Mouse (Mus musculus): Measurements from ENCODE around the gene Kif24. TPM values are rescaled to one million over a fixed set of nuclear protein-coding genes. Genes with fewer than 3 reads are reported as not detected.
A peak's percentile ranks its signal among the peaks of the same experiment; 100 is the strongest.

Gene Kif24
- 1 to 10 TPM in 1 of 2 experiments, under 1 TPM in 1; 0.52 to 1.0 TPM for total RNA-seq (2021)
- long read RNA-seq, partial matches to known transcripts: 1 of 1 reads
- long read RNA-seq, other reads (novel, unspliced or antisense): 0 of 1 reads

DNA sequence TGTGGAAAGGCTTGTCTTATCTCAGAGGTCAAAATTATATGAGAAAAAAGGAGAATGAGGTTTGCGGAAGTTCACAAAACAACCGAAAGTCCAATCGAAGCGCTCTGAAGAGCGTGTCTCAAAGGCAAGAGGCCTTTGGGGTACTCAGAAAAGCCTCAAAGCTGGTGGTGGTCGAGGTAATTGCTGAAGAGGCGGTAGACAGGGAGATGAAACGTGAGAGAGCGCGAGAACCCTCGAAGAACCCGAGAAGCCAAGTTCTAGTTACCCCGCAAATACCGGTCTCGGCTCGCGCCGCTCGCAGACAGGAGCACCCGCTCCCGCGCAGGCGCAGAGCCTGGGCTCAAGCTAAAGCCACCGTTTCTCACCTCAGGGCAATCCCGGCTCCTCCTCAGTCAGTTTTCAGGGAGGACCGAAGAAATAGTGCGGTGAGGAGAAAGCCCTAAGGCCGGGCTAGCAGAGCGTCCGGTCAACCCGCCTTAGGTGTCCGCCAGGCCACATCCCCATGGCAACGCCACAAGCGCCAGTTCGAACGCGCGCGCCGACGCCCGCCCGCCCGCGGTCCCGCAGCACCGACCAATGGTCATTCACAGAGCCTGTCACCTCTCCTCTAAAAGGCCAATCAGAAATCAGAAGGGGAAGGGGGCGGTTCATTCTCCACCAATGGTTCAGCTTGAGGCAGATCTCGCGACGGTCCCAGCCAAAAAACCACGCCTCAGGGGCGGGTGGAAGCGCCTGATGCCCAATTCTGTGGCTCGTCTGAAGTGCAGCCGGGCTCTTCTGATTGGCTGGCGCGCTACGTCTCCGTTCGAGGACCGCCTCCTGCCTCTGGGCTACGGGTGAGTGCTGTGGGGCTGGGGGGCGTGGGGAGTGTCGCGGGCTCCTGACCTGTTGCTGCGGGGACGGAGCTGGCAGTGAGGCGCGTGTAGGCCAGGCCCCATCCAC, at the start of gene Kif24, which contains the start of gene Nudt2:
Kif24 (minus strand) TSS at position 543 of the 942 bp plus-strand sequence.
Nudt2 (plus strand) TSS at position 807 of the 942 bp plus-strand sequence.
- DNase-seq (ENCODE audit: low spot score in 2 of 2): peak; percentile 98 to 99

DNA sequence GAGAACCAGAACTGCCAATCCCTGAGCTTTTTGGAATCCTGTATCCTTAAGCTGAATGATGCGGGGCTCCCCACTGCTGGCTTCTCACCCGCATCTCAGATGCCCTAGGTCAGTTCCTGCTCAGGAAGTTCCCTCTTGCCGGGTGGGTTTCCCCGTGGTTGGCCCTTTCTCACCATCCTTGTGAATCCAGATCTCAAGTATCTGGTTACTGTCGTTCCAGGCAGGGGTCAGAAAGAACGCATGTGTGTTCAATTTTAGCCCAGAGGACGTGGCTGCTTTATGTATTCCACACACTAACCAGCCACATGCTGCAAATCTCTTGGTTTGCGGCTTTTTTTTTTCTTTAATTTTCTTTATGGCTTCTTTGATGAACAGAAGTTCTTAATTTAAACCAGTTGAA, 49.0 kb upstream of the Kif24 start:
- DNase-seq (ENCODE audit: low spot score in 2 of 2): no peak

DNA sequence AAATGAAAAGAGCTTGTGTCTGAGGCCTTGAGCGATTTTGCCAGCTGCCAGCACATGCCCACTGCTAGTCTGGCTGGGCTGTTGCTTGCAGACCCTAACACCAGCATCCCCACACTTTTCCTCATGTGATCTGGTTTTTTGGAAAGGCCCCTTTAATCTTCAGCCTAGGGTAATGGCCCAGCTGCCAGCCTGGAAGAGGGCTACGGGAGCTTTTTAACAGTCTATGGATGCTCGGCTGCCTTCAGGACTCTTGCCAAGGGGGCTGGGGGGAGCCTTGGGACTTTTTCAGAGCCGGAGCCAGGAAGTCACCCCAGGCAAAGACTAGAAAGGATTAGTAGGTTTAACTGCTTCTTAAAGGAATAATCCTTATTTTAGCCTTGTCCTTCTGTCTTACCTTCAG, 48.6 kb upstream of the Kif24 start:
- no peak for DNase-seq (ENCODE audit: low spot score in 2 of 2)

DNA sequence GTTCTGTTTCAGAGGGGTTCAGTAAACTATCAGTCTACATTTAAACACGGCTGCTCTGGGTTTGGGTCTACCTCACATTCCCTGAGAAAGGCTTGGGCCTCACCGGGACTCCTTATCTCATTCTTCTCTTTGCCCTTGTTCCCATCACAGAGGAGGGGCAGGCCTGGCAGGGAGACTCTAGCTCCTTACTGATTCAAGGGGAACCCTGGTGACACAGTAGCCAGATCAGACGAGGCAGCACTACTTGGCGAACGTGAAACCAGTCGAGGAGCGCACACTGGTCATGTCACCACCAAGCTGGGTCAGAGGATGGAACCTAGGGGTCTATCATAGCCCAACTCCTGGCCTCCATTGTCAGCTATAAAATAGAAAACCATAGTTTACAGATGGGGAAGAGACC, 43.3 kb upstream of the Kif24 start:
- no peak for DNase-seq (ENCODE audit: low spot score in 2 of 2)

DNA sequence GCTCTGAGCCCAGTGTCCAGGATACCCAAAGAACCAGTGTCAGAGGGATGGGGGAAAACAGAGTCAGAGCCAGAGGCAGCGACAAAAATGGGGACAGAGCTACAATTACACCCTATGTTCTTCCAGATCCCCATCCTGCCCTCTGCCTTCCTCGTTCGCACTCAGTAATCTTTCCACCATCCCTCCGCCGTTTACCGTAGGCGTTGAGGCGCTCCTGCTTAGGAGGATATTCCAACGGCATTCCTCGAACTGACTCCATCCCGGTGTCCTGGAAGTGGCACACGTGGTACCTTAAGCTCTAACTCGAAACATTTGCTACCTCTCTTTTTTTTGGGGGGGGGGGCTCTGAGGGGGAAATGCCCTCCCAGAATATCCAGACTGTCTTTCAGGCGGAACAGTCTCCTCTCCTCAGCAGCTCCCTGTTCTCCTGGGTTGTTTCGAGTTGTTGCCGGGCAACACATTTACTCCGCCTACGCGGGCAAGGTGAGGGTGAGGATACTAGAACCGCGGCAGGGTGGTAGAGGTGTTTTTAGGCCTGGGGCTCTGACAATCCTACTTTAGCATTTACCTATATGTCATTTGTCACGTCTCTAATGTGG, 42.7 kb upstream of the Kif24 start:
- DNase-seq (ENCODE audit: low spot score in 2 of 2): no peak

DNA sequence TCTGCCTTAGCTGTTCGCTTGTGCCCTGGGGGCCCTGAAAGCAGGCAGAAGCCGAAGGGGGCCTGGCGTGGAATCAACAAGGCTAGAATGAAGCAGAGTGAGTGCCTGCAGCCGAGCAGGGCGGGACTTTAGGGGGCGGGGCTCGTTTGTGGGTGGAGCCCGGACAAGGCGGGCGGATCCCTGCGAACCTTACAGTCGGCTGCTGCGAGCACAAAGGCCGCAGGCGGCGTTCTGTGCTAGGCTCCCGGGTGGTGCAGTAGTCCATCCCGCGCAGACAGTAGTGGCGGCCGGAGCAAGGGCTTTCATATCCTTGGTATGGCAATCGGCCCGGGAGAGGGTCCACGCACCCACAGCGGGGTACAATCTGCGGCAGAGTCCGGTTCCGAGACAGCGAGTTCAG, 42.2 kb upstream of the Kif24 start:
- peak; percentile 75 to 91 for DNase-seq (ENCODE audit: low spot score in 2 of 2)

DNA sequence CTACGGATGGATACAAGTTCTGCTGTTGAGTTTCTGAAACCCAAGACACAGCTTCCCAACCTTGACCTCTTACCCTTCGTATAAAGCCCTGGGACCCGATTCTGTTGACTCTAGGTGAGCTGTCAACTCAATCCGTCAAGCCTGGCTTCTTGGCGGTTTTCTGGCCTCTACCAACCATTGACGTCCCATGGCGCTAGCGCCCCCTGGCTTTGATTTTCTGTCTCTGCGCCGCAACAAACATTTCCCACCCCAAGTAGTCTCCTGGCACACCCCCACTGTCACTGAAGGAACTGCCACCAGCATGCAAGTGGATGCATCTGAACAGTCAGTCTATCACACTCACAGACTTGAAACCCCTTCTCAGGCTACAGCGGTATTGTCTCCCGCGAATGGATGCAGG, 41.5 kb upstream of the Kif24 start:
- peak in 1 of 2 experiments; percentile 70 for DNase-seq (ENCODE audit: low spot score in 2 of 2)

DNA sequence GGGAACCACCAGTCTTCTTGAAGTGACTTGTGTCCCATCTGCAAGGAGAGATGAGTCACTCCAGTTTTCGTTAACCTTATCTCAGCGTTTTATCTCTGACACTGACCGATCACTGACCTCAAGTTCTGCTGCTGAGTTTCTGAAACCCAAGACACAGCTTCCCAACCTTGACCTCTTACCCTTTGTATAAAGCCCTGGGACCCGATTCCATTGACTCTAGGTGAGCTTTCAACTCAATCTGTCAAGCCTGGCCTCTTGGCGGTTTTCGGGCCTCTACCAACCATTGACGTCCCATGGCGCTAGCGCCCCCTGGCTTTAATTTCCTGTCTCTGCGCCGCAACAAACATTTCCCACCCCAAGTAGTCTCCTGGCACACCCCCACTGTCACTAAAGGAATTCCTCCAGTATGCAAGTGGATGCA, 40.5 kb upstream of the Kif24 start:
- DNase-seq (ENCODE audit: low spot score in 2 of 2): no peak

DNA sequence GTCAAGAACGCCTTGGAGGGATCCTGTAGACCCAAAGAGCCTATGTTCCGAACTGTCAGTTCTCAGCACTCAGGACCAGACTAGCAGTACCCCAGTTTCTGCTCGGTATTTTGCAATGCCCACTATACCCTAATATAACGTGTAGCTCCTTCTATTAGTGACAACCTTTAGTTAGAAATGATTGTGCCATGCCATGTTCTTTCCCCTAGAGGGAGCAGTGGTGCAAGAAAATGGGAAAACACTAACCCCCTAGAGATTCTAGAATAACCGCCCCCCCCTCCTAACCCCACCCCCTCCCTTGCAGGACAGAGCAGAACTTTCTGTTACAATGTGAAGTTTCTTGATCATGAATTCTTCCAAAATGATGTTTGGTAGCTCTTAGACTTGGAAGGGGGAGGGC, 39.6 kb upstream of the Kif24 start:
- DNase-seq (ENCODE audit: low spot score in 2 of 2): no peak

DNA sequence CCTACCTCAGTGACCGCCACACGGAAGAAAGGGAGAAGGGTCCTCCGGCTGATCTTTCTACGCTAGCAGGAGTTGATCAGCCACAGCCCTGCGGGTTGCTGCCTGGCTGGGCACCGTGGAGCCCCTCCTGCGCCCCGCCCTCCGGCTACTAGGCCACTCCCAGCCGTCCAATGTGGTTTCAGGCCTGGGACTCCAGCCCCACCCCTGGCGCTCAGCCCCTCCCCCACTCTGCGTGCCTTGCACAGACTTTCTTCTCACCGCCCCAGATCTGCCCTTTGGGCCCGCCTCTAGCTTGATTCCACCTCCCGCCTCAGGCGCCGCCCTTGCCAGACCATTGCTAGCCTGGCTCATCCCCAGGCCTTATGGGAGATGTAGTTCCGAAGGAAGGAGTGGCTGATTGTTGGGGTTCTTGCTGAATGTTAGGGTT, 38.3 kb upstream of the Kif24 start, which contains the start of gene AI464131:
AI464131 (minus strand) TSS at position 91 of the 427 bp plus-strand sequence.
- DNase-seq (ENCODE audit: low spot score in 2 of 2): peak; percentile 92 to 96

DNA sequence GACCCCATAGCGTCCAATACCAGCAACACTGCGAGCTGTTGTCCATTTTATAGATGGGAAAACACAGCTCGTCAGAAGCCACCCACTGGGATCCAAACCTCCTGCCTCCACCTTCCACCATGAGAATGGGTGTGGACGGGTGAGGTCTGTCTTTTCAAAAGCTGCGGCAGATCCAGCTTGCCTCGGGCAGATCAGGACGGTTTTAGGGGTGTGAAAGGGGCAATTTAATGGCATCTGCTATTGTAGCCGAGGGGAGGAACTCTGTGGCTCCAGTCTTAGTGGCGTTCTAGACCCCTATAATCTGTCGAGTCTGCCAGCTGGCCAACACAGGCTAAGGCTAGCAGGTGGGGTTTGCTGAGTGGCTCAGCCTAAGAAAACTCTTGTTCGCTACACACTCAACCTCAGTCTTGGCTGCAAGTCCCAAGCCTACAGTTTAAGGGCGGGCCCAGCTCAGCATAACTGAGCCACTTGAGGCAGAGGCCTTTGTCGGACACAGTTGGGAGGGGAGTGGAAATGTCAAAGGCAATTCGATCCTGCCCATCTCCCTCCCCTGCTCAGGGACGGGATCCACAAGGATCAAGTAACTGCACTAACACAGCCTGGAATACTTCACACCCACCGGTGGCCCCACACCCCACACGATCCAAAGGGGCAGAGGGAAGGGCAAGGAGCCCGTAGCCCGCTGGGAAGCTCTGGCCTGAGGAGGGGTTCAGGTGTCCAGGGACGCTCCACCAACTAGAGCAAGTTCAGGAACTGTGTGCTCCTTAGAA, 37.7 kb upstream of the Kif24 start:
- no peak for DNase-seq (ENCODE audit: low spot score in 2 of 2)

DNA sequence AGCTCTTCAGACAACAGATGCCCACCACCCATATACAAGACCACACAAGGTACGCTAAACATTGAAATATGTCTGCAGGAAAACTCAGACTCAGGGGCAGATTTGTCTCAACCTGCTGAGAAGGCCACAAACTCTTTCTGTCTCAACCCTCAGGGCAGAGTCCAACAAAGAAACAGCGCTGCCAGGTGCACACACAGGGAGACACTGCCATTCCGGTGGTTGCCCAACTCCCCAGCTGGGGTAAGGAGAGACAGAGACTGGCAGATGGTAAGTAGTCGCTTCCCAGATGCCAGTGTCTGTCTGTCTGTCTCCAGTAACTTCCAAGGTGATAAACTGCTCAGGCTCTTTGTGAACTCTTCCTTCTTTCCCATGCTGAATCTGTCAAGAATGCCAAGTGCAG, 36.1 kb upstream of the Kif24 start:
- no peak for DNase-seq (ENCODE audit: low spot score in 2 of 2)

DNA sequence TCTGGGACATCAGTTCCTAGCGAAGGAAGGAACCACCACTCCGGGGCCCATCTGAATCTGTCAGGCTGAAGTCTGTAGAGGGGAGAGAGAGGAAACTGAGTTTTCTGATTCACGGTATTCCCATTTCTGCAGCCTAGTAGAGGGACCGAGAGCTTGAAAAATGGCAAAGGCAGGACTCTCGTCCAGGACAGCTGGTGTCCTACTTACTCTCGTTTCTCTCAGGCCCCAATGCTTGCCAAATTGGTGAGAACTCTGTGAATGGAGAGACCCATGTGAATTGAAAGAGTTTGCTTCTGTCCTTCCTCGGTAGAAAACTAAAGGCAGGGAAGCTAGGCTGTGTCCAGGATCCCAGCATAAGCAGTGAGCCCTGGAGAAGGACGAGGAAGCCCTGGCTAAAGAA, 34.9 kb upstream of the Kif24 start:
- DNase-seq (ENCODE audit: low spot score in 2 of 2): no peak

DNA sequence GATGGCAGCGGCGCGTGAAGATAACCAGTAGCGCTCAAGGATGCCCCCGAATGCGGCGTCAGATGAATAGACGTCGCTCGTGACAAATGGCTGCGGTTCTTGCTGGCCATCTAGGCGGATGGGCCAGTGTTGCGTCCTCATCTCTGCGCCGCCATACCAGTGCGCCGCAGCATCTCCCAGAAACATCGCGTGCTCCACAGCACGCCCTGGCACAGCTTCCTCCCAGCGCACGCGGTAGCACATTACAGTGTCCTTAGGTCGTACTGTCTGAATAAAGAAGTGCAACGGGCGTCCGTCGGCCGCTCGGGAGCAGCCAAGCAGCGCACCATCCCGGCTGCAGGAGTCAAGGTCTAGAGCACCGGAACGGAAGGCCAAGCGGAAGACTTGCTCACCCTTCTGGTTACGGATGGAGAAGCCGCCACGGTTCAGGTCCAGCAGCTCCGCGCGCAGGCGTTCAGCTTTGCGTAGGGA, 34.3 kb upstream of the Kif24 start:
- DNase-seq (ENCODE audit: low spot score in 2 of 2): no peak

DNA sequence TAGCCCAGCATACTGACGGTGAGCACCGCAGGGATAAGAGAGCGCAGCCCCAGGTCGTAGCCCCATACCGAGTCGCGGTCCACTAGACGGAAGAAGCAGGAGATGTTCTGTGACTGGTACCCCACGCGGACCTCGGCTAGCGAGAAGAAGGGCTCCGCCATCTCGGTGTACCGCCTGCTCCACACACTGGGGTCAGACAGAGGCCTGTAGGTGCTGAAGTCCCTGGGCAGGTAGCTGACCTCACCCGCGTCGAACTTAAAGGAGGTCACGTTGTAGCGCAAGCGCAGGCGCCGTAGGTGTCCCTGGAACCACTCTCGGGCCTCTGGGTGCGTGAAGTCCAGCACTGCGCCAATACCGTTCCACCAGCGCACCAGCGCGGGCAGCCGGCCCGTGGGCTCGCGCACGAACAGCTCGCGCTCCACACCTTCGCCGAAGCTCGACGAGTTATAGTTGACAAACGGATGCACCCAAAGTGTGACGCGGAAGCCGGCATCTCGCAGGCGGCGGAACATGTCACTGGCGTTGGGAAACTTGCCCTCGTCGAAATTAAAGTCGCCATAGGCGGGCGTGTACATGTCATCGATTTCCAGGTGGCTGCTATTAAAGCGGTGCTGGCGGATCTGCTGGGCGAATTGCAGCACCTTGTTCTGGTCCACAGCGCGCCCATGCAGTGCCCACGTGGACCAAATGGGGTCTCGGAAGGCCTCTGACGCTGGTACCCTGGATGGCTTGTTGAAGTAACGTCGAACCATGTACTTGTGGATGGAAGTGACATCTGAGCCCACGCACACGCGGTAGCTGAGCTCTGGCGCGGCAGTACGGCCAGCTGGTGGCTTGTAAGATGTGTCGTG, 33.5 kb upstream of the Kif24 start:
- DNase-seq (ENCODE audit: low spot score in 2 of 2): no peak

DNA sequence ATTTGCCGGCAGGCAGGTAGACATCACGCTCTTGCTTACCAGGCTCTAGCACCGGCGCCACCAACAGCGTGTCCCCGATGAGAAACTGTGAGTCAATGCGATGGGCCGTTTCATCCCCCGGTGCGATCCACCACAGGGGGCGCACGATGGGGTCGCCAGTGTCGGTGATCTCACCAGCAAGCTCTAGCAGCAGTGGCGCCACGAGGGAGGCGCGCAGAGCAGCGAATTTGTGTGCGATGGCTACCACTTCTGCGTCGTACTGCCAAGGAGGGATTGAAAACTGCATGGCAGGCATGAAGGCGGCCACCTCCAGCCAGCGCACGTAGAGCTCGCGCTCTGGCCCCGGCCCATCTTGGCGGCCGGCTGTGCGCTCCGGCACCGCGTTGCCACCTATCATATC, 32.9 kb upstream of the Kif24 start:
- no peak for DNase-seq (ENCODE audit: low spot score in 2 of 2)

DNA sequence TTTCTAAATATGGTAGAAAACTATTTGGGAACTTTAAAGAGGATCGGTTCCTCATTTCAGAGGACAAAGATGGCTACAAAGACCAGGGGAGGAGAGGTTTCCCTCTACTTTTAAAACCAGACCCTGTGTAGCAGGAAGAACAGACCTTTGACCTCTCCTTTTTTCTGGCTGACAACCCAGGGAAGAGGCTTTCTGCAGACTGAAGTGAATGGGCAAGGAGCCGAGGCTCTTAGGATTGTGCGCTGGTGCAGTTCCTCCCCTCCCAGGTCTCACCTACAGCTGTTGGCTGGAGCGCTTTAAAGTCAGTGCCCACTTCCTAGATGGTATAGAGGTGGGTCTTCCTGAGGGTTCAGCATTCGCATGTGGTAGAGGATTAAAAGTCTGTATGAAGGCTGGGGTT, 32.4 kb upstream of the Kif24 start:
- DNase-seq (ENCODE audit: low spot score in 2 of 2): no peak

DNA sequence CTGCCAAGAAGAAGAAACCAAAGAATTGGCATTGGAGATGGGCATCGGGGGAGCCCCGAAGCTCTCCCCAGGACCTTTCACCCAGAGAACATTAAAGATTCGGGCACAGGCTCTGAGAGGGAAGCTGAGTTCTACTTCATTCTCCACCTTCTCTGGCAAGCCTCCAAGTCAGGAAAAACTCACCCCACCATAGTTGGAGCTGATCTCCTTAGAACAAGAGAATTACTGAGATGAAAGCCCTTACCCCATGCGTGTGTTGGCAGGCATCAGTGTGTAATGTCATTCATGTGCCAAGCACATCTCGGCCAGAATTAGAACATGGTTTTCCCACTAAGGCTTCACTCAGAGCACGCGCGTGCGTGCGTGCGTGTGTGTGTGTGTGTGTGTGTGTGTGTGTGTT, 31.2 kb upstream of the Kif24 start:
- DNase-seq (ENCODE audit: low spot score in 2 of 2): peak in 1 of 2 experiments; percentile 62

DNA sequence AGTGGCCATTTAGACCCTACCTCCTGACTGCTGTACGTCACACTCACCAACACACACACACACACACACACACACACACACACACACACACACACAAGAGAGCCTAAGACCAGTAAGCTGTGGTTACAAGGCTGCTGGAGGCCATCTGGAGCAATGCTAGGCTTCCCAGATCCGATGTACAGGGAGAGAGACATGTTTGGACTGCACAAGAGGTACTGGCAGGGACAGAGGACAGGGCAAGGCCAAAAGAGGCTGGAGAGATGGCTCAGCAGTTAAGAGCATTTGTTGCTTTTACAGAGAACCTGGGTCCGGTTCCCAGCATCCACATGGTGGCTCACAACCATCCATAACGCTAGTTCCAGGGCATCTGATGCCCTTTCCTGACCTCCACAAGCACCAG, 30.4 kb upstream of the Kif24 start:
- no peak for DNase-seq (ENCODE audit: low spot score in 2 of 2)

DNA sequence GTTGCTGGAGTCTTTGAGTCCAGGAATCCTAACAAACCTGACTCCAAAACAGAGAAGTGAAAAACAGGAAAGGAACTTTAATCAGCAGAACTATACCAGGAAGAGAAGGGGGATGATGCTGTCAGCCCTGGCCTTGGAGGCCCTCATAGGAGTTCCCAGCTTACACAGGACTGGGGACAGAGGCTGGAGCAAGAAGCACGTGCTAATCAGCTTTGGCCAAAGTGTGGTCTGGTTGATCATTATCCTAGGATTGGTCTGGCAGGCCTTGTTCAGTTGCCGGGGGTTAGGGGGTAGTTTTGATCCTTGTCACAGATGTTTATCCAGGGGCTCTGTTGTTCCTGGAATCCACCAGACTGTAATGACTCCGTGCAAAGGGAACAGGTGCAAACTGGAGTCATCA, 29.7 kb upstream of the Kif24 start:
- no peak for DNase-seq (ENCODE audit: low spot score in 2 of 2)

All from layer of hippocampus, adult 18-20 months (tissue).